Mouse (Mus musculus): ENCODE results near the gene Kcnc4. TPM values are rescaled to one million over a fixed set of nuclear protein-coding genes. Genes with fewer than 3 reads are reported as not detected.

The Kcnc4 gene
- polyA plus RNA-seq, 1 experiment, result not detected

DNA sequence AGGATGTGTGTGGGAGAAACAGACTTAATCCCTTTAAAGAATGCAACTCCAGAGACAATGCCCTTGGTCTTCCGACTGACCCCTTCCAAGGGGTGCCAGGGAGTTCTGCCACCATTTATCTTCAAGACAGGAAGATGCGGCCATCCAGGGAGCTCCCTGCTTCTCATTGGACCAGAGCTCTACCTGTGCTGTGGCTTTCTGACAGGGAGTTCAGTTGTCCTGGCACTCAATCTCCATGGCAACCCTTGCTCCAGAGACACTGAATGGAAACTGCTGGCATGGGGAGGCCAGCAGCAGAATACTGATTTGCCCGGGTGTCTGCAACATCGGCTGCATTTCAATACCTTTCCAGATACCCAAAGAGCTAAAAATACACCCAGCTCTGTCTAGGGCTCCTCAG, 47.7 kb downstream of the Kcnc4 start:
- Histone ChIP-seq H3K27me3 (replicated peaks) (peaks cover 41% of the 10 kb centered on the region), H3K4me3 (replicated peaks) (no peak overlapping the region), H3K4me1 (no peaks in the 10 kb centered on the region), H3K9me3 (no peaks in the 10 kb centered on the region), H3K36me3 (replicated peaks; ENCODE audit: low read length) (no peaks in the 10 kb centered on the region)
- TF ChIP-seq GATA1 (IDR thresholded peaks at IDR 0.05; ENCODE audit: borderline replicate concordance, low read length) (no peak), FLI1 (IDR thresholded peaks at IDR 0.05; ENCODE audit: low read length) (no peak)

DNA sequence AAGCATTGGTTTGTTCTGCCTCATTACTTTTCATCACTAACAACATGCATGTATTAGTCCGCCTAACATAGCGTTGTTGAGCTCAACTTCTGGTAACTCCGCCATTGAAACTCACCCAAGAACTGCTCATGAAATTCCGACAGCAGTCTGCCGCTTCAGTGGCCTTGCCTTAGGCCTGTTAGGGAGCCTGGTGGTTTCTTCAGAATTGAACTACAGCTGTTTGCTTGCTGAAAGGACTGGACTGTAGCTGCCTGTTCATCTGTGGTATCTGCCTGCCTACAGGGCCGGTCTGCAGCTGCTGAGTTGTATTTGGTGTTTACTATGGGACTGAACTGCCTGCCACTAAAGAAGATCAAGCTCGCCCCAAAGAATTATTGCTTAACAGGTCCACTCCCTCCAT, 58.0 kb downstream of the Kcnc4 start:
- Histone ChIP-seq H3K4me3 (replicated peaks) (no peak overlapping the region), H3K4me1 (no peaks in the 10 kb centered on the region), H3K27me3 (replicated peaks) (peaks cover 10% of the 10 kb centered on the region), H3K36me3 (replicated peaks; ENCODE audit: low read length) (no peaks in the 10 kb centered on the region), H3K9me3 (no peaks in the 10 kb centered on the region)
- TF ChIP-seq GATA1 (IDR thresholded peaks at IDR 0.05; ENCODE audit: borderline replicate concordance, low read length) (no peak), FLI1 (IDR thresholded peaks at IDR 0.05; ENCODE audit: low read length) (no peak)

DNA sequence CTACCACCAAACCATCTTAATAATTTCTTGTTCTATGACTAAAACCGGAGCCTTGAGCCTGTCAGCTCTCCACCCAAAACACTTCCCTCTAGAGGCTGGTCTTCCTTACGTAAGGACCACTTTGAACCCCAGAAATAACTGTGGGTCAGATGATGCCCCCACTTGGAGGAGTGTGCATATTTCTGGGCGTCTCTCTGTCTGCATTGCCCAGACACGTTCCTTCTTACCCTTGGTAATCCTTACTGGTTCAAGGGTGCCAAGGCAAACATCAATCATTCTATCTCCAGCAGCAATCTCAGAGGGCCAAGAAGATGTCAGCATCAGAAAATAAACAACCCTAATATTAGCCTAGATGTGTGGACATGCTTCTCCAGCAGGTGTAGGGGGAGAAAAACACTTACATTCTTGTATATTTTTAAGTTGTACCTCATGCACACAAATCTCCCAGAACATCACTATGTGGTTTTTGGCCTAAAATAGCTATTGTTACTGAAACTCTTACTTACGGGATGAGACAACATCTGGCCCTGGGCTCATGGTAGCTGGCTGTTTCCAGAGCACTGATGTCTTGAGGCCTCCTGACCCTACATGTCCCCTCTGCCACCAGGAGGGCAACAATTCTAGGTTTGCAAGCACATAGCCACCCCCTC, 59.2 kb downstream of the Kcnc4 start:
- Histone ChIP-seq H3K4me1 (no peaks in the 10 kb centered on the region), H3K4me3 (replicated peaks) (no peak overlapping the region), H3K27me3 (replicated peaks) (peaks cover 10% of the 10 kb centered on the region), H3K9me3 (no peaks in the 10 kb centered on the region), H3K36me3 (replicated peaks; ENCODE audit: low read length) (no peaks in the 10 kb centered on the region)
- TF ChIP-seq FLI1 (IDR thresholded peaks at IDR 0.05; ENCODE audit: low read length) (no peak), GATA1 (IDR thresholded peaks at IDR 0.05; ENCODE audit: borderline replicate concordance, low read length) (no peak)

DNA sequence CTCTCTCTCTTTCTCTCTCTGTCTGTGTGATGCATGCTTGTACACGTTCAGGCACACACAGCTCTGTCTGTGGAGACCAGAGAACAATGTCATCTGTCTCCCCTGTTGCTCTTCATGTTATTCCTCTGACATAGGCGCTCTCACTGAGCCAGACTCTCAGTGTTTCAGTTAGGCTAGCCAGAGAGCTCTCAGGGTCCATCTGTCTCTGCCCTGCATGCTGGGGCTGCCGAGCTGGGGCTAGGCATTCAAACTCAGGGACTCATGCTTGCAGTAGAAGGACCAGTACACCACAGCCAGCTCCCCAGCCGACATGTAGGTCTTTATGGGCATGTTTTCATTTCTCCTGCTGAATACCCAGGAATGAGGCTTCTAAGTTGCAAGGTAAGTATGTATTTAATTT, 68.2 kb downstream of the Kcnc4 start:
- Histone ChIP-seq H3K9me3 (no peaks in the 10 kb centered on the region), H3K4me3 (replicated peaks) (no peak overlapping the region), H3K27me3 (replicated peaks) (peaks cover 30% of the 10 kb centered on the region), H3K4me1 (peaks cover 20% of the 10 kb centered on the region), H3K36me3 (replicated peaks; ENCODE audit: low read length) (no peaks in the 10 kb centered on the region)
- no peak for TF ChIP-seq FLI1 (IDR thresholded peaks at IDR 0.05; ENCODE audit: low read length)

Other genes starting within 250 kb of the Kcnc4 start
- not detected in 2 replicates for gene Cym, start 237.8 kb downstream of the Kcnc4 start, polyA plus RNA-seq (2012; ENCODE audit: insufficient read depth, low replicate concordance)
- not detected in 2 replicates for gene A630076J17Rik, start 228.9 kb downstream of the Kcnc4 start, polyA plus RNA-seq (2012; ENCODE audit: insufficient read depth, low replicate concordance)
- gene Prok1, start 219.8 kb downstream of the Kcnc4 start, polyA plus RNA-seq (2012; ENCODE audit: insufficient read depth, low replicate concordance), result not detected in 2 replicates
- gene Lamtor5, start 180.7 kb downstream of the Kcnc4 start, polyA plus RNA-seq (2012; ENCODE audit: insufficient read depth, low replicate concordance), result 7.0 and 33.7 TPM in 2 replicates
- gene Slc16a4, start 168.3 kb downstream of the Kcnc4 start, polyA plus RNA-seq (2012; ENCODE audit: insufficient read depth, low replicate concordance), result not detected in 2 replicates
- gene Rbm15, start 125.9 kb downstream of the Kcnc4 start, polyA plus RNA-seq (2012; ENCODE audit: insufficient read depth, low replicate concordance), result 0.38 and 1.3 TPM in 2 replicates
- gene Slc6a17, start 58.5 kb upstream of the Kcnc4 start, polyA plus RNA-seq (2012; ENCODE audit: insufficient read depth, low replicate concordance), result not detected in 2 replicates
- not detected in 2 replicates for gene Ubl4b, start 95.5 kb upstream of the Kcnc4 start, polyA plus RNA-seq (2012; ENCODE audit: insufficient read depth, low replicate concordance)
- gene Alx3, start 135.5 kb upstream of the Kcnc4 start, polyA plus RNA-seq (2012; ENCODE audit: insufficient read depth, low replicate concordance), result not detected in 2 replicates
- gene Gm10961, start 171.8 kb upstream of the Kcnc4 start, polyA plus RNA-seq (2012; ENCODE audit: insufficient read depth, low replicate concordance), result not detected in 2 replicates
- 5.7 and 13.3 TPM in 2 replicates for gene Strip1, start 172.1 kb upstream of the Kcnc4 start, polyA plus RNA-seq (2012; ENCODE audit: insufficient read depth, low replicate concordance)
- 2.1 and 3.6 TPM in 2 replicates for gene Ahcyl1, start 237.0 kb upstream of the Kcnc4 start, polyA plus RNA-seq (2012; ENCODE audit: insufficient read depth, low replicate concordance)

All from megakaryocyte, embryonic 14.5 days (primary cell).